Mouse (Mus musculus): ENCODE results near the gene Rpa1. TPM values are rescaled to one million over a fixed set of nuclear protein-coding genes. Genes with fewer than 3 reads are reported as not detected.
"Not testable (repeated sequence)": the region's sequence is repeated elsewhere in the genome, so short reads cannot be mapped to it uniquely, and the experiment has no call there.

The Rpa1 gene
- polyA plus RNA-seq, 2 experiments, result 79.9 to 92.7 TPM

DNA sequence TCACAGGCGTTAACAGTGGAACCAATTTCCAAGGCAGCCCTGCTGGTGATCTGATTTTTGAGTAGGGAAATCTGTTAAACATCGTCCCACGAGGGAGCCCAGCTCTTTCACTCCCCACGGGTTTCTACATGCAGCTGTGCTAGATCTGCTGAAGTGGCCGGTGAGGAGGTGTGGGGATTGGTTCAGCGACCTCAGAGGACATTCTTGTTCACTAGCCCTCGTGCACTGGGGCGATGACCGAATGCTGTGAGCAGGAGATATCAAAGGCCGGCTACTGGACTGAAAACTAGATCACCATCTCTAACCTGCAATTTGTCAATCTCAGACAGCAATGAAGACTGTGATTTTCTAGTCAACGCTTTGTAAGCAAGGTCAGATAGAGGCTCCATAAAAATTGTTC lies 49.6 kb downstream of the Rpa1 start:
- WGBS, result 53% methylated on average over 11 of the region's 11 CpGs
- peaks cover 31% of the 10 kb centered on the region for H3K36me3 ChIP-seq (ENCODE audit: control insufficient read depth, insufficient read depth, low read length)
- DNase-seq (ENCODE audit: low spot score) (no peak), ATAC-seq (ENCODE audit: low FRiP score, low read depth) (no peak)
- no peak overlapping the region for H3K27ac ChIP-seq (replicated peaks; ENCODE audit: low read depth, low read length)
- H3K4me2 ChIP-seq (replicated peaks; ENCODE audit: low read depth, low read length, severe bottlenecking), result no peak overlapping the region
- H3K9ac ChIP-seq (ENCODE audit: low read depth, low read length, severe bottlenecking), result no peak overlapping the region
- no peaks in the 10 kb centered on the region for H3K9me3 ChIP-seq (ENCODE audit: control insufficient read depth, low read length)
- no peaks in the 10 kb centered on the region for H3K27me3 ChIP-seq (ENCODE audit: control insufficient read depth, insufficient read depth, low read length)
- H3K4me3 ChIP-seq (replicated peaks; ENCODE audit: low read length), result no peak overlapping the region
- no peak for TF ChIP-seq POLR2A (IDR thresholded peaks at IDR 0.05; ENCODE audit: borderline replicate concordance, extremely low read depth, insufficient read depth, insufficient read length)
- H3K4me1 ChIP-seq (ENCODE audit: control insufficient read depth, insufficient read depth, low read length), result peaks cover 8% of the 10 kb centered on the region; the same call in 1 of the 2 replicates

DNA sequence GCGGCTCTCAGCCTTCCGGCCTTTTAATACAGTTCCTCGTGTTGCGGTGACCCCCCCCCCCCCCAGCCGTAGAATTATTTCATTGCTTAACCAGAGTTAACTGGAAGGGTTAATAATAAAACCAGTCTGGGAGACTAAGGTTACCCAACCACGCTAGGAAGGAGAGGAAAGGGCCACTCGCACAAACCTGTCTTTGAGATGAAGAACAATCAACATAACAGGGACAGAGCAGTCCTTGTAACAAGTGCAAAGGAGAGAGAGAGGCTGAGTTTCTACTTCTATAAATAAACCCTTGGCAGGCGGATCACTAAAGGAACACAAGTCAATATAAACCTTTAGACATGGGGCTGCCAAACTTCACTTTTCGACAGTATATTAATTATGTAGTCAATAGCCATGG lies 50.5 kb downstream of the Rpa1 start:
- H3K27ac ChIP-seq (replicated peaks; ENCODE audit: low read depth, low read length), result no peak overlapping the region
- peaks cover 30% of the 10 kb centered on the region for H3K36me3 ChIP-seq (ENCODE audit: control insufficient read depth, insufficient read depth, low read length)
- no peak for DNase-seq (ENCODE audit: low spot score)
- H3K27me3 ChIP-seq (ENCODE audit: control insufficient read depth, insufficient read depth, low read length), result no peaks in the 10 kb centered on the region
- no peak overlapping the region for H3K9ac ChIP-seq (ENCODE audit: low read depth, low read length, severe bottlenecking)
- no peak overlapping the region for H3K4me3 ChIP-seq (replicated peaks; ENCODE audit: low read length)
- ATAC-seq (ENCODE audit: low FRiP score, low read depth), result no peak
- TF ChIP-seq POLR2A (IDR thresholded peaks at IDR 0.05; ENCODE audit: borderline replicate concordance, extremely low read depth, insufficient read depth, insufficient read length), result no peak
- H3K4me2 ChIP-seq (replicated peaks; ENCODE audit: low read depth, low read length, severe bottlenecking), result no peak overlapping the region
- 67% methylated on average over 9 of the region's 9 CpGs for WGBS
- no peaks in the 10 kb centered on the region for H3K9me3 ChIP-seq (ENCODE audit: control insufficient read depth, low read length)
- peaks cover 8% of the 10 kb centered on the region; the same call in 1 of the 2 replicates for H3K4me1 ChIP-seq (ENCODE audit: control insufficient read depth, insufficient read depth, low read length)

DNA sequence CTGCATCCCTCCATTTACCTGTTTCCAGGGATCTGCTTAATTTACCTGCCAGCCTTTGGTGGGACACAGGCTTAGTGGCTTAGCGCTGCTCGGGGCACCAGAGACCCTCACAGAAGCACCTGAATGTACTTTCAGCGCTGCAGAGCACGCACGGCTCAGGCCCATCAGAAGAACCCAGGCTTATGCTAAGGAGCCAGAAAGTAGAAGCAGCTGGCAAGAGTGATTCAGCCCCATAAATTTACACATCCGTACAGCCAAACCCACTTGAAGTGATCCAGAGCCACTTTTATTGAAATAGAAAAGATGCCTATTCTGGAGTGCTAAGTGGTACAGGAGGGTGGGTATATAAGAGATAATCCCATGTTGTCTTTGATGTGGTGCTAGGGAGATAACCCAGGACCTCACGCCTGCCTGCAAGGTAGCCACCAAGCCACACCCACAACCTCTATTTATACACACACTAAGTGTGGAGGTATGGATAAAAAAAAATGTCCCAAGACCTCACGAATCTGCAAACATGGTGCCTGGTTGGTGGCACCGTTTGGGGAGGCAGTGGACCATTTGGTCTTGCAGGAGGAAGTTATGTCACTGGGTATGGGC lies 51.6 kb downstream of the Rpa1 start:
- Histone ChIP-seq H3K9me3 (ENCODE audit: control insufficient read depth, low read length) (no peaks in the 10 kb centered on the region), H3K4me2 (replicated peaks; ENCODE audit: low read depth, low read length, severe bottlenecking) (no peak overlapping the region), H3K27me3 (ENCODE audit: control insufficient read depth, insufficient read depth, low read length) (no peaks in the 10 kb centered on the region; the same call in 1 of the 2 replicates), H3K4me1 (ENCODE audit: control insufficient read depth, insufficient read depth, low read length) (peaks cover 8% of the 10 kb centered on the region; the same call in 1 of the 2 replicates), H3K9ac (ENCODE audit: low read depth, low read length, severe bottlenecking) (no peak overlapping the region), H3K36me3 (ENCODE audit: control insufficient read depth, insufficient read depth, low read length) (peaks cover 18% of the 10 kb centered on the region), H3K27ac (replicated peaks; ENCODE audit: low read depth, low read length) (no peak overlapping the region), H3K4me3 (replicated peaks; ENCODE audit: low read length) (no peak overlapping the region)
- no peak for ATAC-seq (ENCODE audit: low FRiP score, low read depth)
- WGBS, result 67% methylated on average over 9 of the region's 9 CpGs
- no peak for TF ChIP-seq POLR2A (IDR thresholded peaks at IDR 0.05; ENCODE audit: borderline replicate concordance, extremely low read depth, insufficient read depth, insufficient read length)
- no peak for DNase-seq (ENCODE audit: low spot score)

DNA sequence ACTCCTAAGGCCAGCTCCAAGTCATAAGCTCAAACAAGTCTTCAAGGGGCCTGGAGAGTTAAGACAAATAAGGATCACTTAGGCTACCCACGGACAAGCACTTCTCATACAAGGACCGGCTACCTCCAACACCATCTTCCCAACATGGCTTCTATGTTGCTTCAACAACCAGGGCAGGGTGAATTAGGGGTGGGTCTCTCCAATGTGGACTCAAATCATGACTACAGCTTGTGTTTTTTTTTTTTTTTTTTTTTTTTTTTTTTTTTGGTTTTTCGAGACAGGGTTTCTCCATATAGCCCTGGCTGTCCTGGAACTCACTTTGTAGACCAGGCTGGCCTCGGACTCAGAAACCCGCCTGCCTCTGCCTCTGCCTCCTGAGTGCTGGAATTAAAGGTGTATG lies 52.6 kb downstream of the Rpa1 start:
- ATAC-seq (ENCODE audit: low FRiP score, low read depth); H3K4me1 ChIP-seq (ENCODE audit: control insufficient read depth, insufficient read depth, low read length); H3K4me3 ChIP-seq (replicated peaks; ENCODE audit: low read length); H3K4me2 ChIP-seq (replicated peaks; ENCODE audit: low read depth, low read length, severe bottlenecking); H3K27me3 ChIP-seq (ENCODE audit: control insufficient read depth, insufficient read depth, low read length); H3K9ac ChIP-seq (ENCODE audit: low read depth, low read length, severe bottlenecking); H3K27ac ChIP-seq (replicated peaks; ENCODE audit: low read depth, low read length); H3K9me3 ChIP-seq (ENCODE audit: control insufficient read depth, low read length); DNase-seq (ENCODE audit: low spot score); H3K36me3 ChIP-seq (ENCODE audit: control insufficient read depth, insufficient read depth, low read length): not testable (repeated sequence)
- 96% methylated on average over 5 of the region's 5 CpGs for WGBS

DNA sequence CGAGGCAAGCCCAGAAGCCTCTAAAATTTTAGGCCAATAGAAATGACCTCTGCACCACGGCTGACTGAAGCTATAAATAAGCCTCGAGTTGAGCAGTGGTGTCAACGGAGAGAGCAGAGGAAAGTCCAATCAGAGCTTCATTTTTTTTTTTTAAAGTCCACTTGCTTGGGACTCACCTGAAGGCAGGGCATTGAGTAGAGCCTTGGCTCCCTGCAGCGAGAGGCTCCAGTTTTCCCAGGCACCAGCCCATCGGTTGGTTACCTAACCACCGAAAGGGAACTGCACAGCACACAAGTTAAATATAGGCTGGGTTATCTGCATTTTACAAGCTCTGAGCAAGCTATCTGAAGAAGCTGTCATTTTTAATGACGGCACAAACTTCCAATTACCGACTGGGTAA lies 53.3 kb downstream of the Rpa1 start:
- H3K27me3 ChIP-seq (ENCODE audit: control insufficient read depth, insufficient read depth, low read length), result no peaks in the 10 kb centered on the region; the same call in 1 of the 2 replicates
- 50% methylated on average over 9 of the region's 9 CpGs for WGBS
- no peak for TF ChIP-seq POLR2A (IDR thresholded peaks at IDR 0.05; ENCODE audit: borderline replicate concordance, extremely low read depth, insufficient read depth, insufficient read length)
- peaks cover 6% of the 10 kb centered on the region; the same call in 1 of the 2 replicates for H3K36me3 ChIP-seq (ENCODE audit: control insufficient read depth, insufficient read depth, low read length)
- peaks cover 8% of the 10 kb centered on the region; the same call in 1 of the 2 replicates for H3K4me1 ChIP-seq (ENCODE audit: control insufficient read depth, insufficient read depth, low read length)
- no peak overlapping the region for H3K4me3 ChIP-seq (replicated peaks; ENCODE audit: low read length)
- ATAC-seq (ENCODE audit: low FRiP score, low read depth), result no peak
- no peak overlapping the region for H3K9ac ChIP-seq (ENCODE audit: low read depth, low read length, severe bottlenecking)
- no peak overlapping the region for H3K27ac ChIP-seq (replicated peaks; ENCODE audit: low read depth, low read length)
- no peaks in the 10 kb centered on the region for H3K9me3 ChIP-seq (ENCODE audit: control insufficient read depth, low read length)
- no peak overlapping the region for H3K4me2 ChIP-seq (replicated peaks; ENCODE audit: low read depth, low read length, severe bottlenecking)
- no peak for DNase-seq (ENCODE audit: low spot score)
